Mouse (Mus musculus) intestine, postnatal 0 days (tissue): ENCODE data around the gene Eftud2. TPM values are rescaled to one million over a fixed set of nuclear protein-coding genes. Genes with fewer than 3 reads are reported as not detected.

Experiments used
- ATAC-seq: fragments of 200-750 bp; cut with Nextera tagmentation; 2 replicates; pipeline ENCODE4 v1.8.0; 2017; ENCODE audit warnings: mild to moderate bottlenecking, moderate TSS enrichment, moderate library complexity
- H3K27ac ChIP-seq: fragments of 300-500 bp; sonication (generic); 2 replicates; pipeline ENCODE4 v1.5.1; 2014; ENCODE audit warnings: mild to moderate bottlenecking, low read depth, low read length, moderate library complexity
- H3K27me3 ChIP-seq: fragments of 300-500 bp; sonication (generic); replicated peaks from 2 replicates; pipeline ENCODE4 v1.6.1; 2014; ENCODE audit warnings: low read length, mixed read lengths; ENCODE audit not compliant: control insufficient read depth, insufficient read depth
- H3K36me3 ChIP-seq: fragments of 300-500 bp; sonication (generic); 2 replicates; pipeline ENCODE4 v1.6.1; 2014; ENCODE audit warnings: mild to moderate bottlenecking, moderate library complexity; ENCODE audit not compliant: control insufficient read depth, insufficient read depth
- H3K4me1 ChIP-seq: fragments of 300-500 bp; sonication (generic); replicated peaks from 2 replicates; pipeline ENCODE4 v1.6.1; 2014; ENCODE audit warnings: antibody characterized with exemption, low read length, mixed read lengths; ENCODE audit not compliant: control insufficient read depth, insufficient read depth
- H3K4me2 ChIP-seq: fragments of 300-500 bp; sonication (generic); replicated peaks from 2 replicates; pipeline ENCODE4 v1.6.1; 2014; ENCODE audit warnings: low read depth, mild to moderate bottlenecking, moderate library complexity
- H3K4me3 ChIP-seq: fragments of 300-500 bp; sonication (generic); 2 replicates; pipeline ENCODE4 v1.5.1; 2014; ENCODE audit warnings: low read depth, low read length
- H3K9ac ChIP-seq: fragments of 300-500 bp; sonication (generic); 2 replicates; pipeline ENCODE4 v1.6.1; 2014; ENCODE audit warnings: mild to moderate bottlenecking, low read depth, low read length
- H3K9me3 ChIP-seq: fragments of 300-500 bp; sonication (generic); 2 replicates; pipeline ENCODE4 v1.6.1; 2016; ENCODE audit warnings: mixed run types; ENCODE audit not compliant: control insufficient read depth
- CTCF ChIP-seq: sonication (generic); IDR thresholded peaks from 2 replicates; pipeline ENCODE4 v1.5.1; 2016; ENCODE audit warnings: low read depth, mild to moderate bottlenecking, control low read depth, antibody characterized with exemption, moderate library complexity
- WGBS: fragments of 180-500 bp; shearing (Covaris S2); extraction: QIAGEN DNeasy Blood & Tissue Kit; methylation state at CpG from one replicate; pipeline ENCODE4 v1.1.7; 2014; 5-methylcytosine and 5-hydroxymethylcytosine counted together
- polyA plus RNA-seq: library from polyadenylated mRNA; unstranded; fragments of >200 nt; fragmentation: Nextera tagmentation; extraction: Ambion mirVana; gene quantifications from 2 replicates; pipeline ENCODE4 v1.2.1, GENCODE M21; 2015

The Eftud2 gene
- polyA plus RNA-seq, 1 experiment from 2014 or later = 50.9 TPM

GRCm38 (mm10) chr11:102911376-102911775, 30.6 kb upstream of the Eftud2 start:
- Histone ChIP-seq H3K27me3 (no peaks in the 10 kb centered on the region), H3K36me3 (peaks cover 91% of the 10 kb centered on the region), H3K4me3 (no peak overlapping the region), H3K4me2 (no peak overlapping the region), H3K9ac (no peak overlapping the region), H3K27ac (no peak overlapping the region), H3K9me3 (no peaks in the 10 kb centered on the region), H3K4me1 (no peaks in the 10 kb centered on the region)
- 79% methylated on average over 7 of the region's 7 CpGs for WGBS
- TF ChIP-seq CTCF = no peak
- ATAC-seq = no peak

DNA sequence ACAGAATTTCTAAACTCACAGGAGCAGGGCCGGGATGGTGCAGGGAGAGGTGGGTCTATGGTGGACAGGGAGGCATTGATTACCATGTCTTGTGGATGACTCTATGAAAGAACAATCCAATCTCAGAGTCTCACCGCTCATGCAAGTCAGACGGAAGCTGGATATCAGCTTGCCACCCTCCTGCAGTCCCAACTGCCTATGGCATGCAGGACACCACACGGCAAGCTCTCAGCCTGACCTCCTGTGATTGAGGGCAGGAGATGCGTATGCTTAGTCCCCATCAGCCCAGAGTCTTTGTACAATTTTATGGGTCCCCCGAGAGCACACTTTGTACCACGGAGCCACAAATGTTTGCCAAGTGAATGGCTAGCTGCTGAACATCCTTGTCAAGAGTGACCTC, 22.9 kb upstream of the Eftud2 start:
- 69% methylated on average over 7 of the region's 7 CpGs for WGBS

DNA sequence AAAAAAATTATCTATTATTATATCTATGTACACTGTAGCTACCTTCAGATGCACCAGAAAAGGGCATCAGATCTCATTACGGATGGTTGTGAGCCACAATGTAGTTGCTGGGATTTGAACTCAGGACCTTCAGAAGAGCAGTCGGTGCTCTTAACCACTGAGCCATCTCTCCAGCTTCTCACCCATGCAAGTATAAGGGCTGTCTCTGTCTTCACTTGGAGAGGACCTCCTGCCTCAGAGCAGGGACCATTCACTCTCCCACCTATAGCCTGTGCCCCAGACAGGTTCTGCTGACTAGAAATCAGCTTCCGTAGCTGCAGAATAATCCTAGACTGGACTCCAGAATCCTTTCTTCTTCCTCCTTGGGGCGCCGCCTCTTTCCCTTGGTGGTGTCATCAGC, 21.3 kb upstream of the Eftud2 start:
- Histone ChIP-seq H3K27me3 (no peaks in the 10 kb centered on the region), H3K4me2 (no peak overlapping the region), H3K36me3 (peaks cover 19% of the 10 kb centered on the region; the same call in 1 of the 2 replicates), H3K4me3 (no peak overlapping the region), H3K9ac (no peak overlapping the region), H3K27ac (no peak overlapping the region), H3K4me1 (0 out of 2 replicates have a peak, but pooled peaks cover 2% of the 10 kb centered on the region), H3K9me3 (no peaks in the 10 kb centered on the region)
- TF ChIP-seq CTCF = no peak
- no peak for ATAC-seq
- 81% methylated on average over 5 of the region's 5 CpGs for WGBS

More for the DNA sequence above, 22.9 kb upstream of the Eftud2 start:
- TF ChIP-seq CTCF = no peak
- Histone ChIP-seq H3K4me2 (no peak overlapping the region), H3K36me3 (peaks cover 34% of the 10 kb centered on the region), H3K27me3 (no peaks in the 10 kb centered on the region), H3K9me3 (no peaks in the 10 kb centered on the region), H3K4me3 (no peak overlapping the region), H3K4me1 (0 out of 2 replicates have a peak, but pooled peaks cover 2% of the 10 kb centered on the region), H3K27ac (no peak overlapping the region), H3K9ac (no peak overlapping the region)
- no peak for ATAC-seq

- H3K27me3 ChIP-seq = no peaks in the 10 kb centered on the region
- 59% methylated on average over 4 of the region's 4 CpGs for WGBS
- H3K27ac ChIP-seq = no peak overlapping the region
- TF ChIP-seq CTCF = no peak
- H3K36me3 ChIP-seq = peaks cover 10% of the 10 kb centered on the region; the same call in 1 of the 2 replicates
- H3K4me2 ChIP-seq = peak overlapping the region; percentile 35
- H3K9ac ChIP-seq = no peak overlapping the region
- no peaks in the 10 kb centered on the region for H3K9me3 ChIP-seq
- 0 out of 2 replicates have a peak, but pooled peaks cover 2% of the 10 kb centered on the region for H3K4me1 ChIP-seq
- ATAC-seq = no peak
- no peak overlapping the region for H3K4me3 ChIP-seq
These were observed 20.4 kb upstream of the Eftud2 start for GRCm38 (mm10) chr11:102901199-102901598.

- no peak within 1 kb of the TSS for H3K27ac ChIP-seq
- H3K9ac ChIP-seq = no peak within 1 kb of the TSS
- peak; percentile 99 for TF ChIP-seq CTCF
- H3K36me3 ChIP-seq = peaks cover 5% of the 10 kb centered on the region; the same call in 1 of the 2 replicates
- H3K4me3 ChIP-seq = no peak within 1 kb of the TSS
- H3K9me3 ChIP-seq = no peaks in the 10 kb centered on the region
- 0 out of 2 replicates have a peak, but pooled peaks cover 2% of the 10 kb centered on the region for H3K4me1 ChIP-seq
- peak; percentile 65 for ATAC-seq
- H3K27me3 ChIP-seq = no peaks in the 10 kb centered on the region
- H3K4me2 ChIP-seq = peak within 1 kb of the TSS; percentile 35
- 11% methylated on average over 7 of the region's 7 CpGs for WGBS
These were observed 20.0 kb upstream of the Eftud2 start, which contains the start of gene Gfap for GRCm38 (mm10) chr11:102900763-102901162. Gfap (minus strand) TSS chr11:102900912.

GRCm38 (mm10) chr11:102898408-102898807, 17.6 kb upstream of the Eftud2 start:
- Histone ChIP-seq H3K9me3 (no peaks in the 10 kb centered on the region), H3K9ac (no peak overlapping the region), H3K4me1 (peaks cover 2% of the 10 kb centered on the region; the same call in 1 of the 2 replicates), H3K27ac (no peak overlapping the region), H3K4me2 (no peak overlapping the region), H3K36me3 (no peaks in the 10 kb centered on the region), H3K4me3 (no peak overlapping the region), H3K27me3 (peaks cover 9% of the 10 kb centered on the region)
- no peak for TF ChIP-seq CTCF
- WGBS = 74% methylated on average over 9 of the region's 9 CpGs
- ATAC-seq = no peak
